Mouse (Mus musculus): Measurements from ENCODE around the gene Urb2. TPM values are rescaled to one million over a fixed set of nuclear protein-coding genes. Genes with fewer than 3 reads are reported as not detected.
"Not testable (repeated sequence)": the region's sequence is repeated elsewhere in the genome, so short reads cannot be mapped to it uniquely, and the experiment has no call there.

The Urb2 gene
- polyA plus RNA-seq, 1 experiment from 2014 or later: 3.8 TPM

- 70% methylated on average over 13 of the region's 13 CpGs for WGBS
- H3K9me3 ChIP-seq: no peaks in the 10 kb centered on the region
- no peak overlapping the region for H3K9ac ChIP-seq
- no peak overlapping the region for H3K27ac ChIP-seq
- no peaks in the 10 kb centered on the region for H3K27me3 ChIP-seq (replicated peaks)
- peaks cover 4% of the 10 kb centered on the region; the same call in 1 of the 2 replicates for H3K4me1 ChIP-seq (replicated peaks)
- ATAC-seq: no peak
- no peak overlapping the region for H3K4me2 ChIP-seq (replicated peaks)
- 0 out of 2 replicates have a peak, but pooled peaks cover 5% of the 10 kb centered on the region for H3K36me3 ChIP-seq
- no peak overlapping the region for H3K4me3 ChIP-seq (replicated peaks)
Observed at GRCm38 (mm10) chr8:123990277-123991049, 30.8 kb upstream of the Urb2 start.

DNA sequence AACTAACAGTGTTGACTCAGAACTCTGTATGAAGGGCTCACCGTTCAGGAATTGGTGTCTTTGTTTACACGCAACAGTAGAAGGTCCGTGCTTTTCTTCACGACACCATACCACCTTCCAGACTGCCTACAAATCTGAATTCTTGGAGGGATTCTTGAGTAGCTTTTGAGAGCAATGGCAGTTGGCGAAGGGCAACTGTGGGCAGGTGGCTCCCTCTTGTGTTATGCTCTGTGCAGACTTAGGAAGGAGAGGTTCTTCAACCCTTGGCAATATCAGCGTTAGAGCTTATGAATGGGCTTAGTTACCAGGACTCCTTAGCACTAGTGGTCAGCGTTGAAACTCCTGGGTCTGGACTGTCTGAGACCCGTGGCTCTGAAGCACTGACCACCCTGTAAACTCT is 28.7 kb upstream of the Urb2 start:
- H3K4me1 ChIP-seq (replicated peaks): peaks cover 4% of the 10 kb centered on the region; the same call in 1 of the 2 replicates
- no peaks in the 10 kb centered on the region for H3K27me3 ChIP-seq (replicated peaks)
- no peak overlapping the region for H3K4me3 ChIP-seq (replicated peaks)
- no peak overlapping the region for H3K4me2 ChIP-seq (replicated peaks)
- no peak overlapping the region for H3K9ac ChIP-seq
- H3K36me3 ChIP-seq: peaks cover 14% of the 10 kb centered on the region; the same call in 1 of the 2 replicates
- 82% methylated on average over 8 of the region's 8 CpGs for WGBS
- no peaks in the 10 kb centered on the region for H3K9me3 ChIP-seq
- ATAC-seq: no peak
- H3K27ac ChIP-seq: no peak overlapping the region

- H3K9me3 ChIP-seq: no peaks in the 10 kb centered on the region
- H3K9ac ChIP-seq: no peak overlapping the region
- peak overlapping the region; percentile 71 for H3K27ac ChIP-seq
- peaks cover 14% of the 10 kb centered on the region; the same call in 1 of the 2 replicates for H3K36me3 ChIP-seq
- no peak overlapping the region for H3K4me2 ChIP-seq (replicated peaks)
- H3K27me3 ChIP-seq (replicated peaks): no peaks in the 10 kb centered on the region
- 68% methylated on average over 5 of the region's 5 CpGs for WGBS
- peaks cover 4% of the 10 kb centered on the region; the same call in 1 of the 2 replicates for H3K4me1 ChIP-seq (replicated peaks)
- peak; percentile 59 for ATAC-seq
- no peak overlapping the region for H3K4me3 ChIP-seq (replicated peaks)
Observed at GRCm38 (mm10) chr8:123993597-123993996, 27.7 kb upstream of the Urb2 start.

DNA sequence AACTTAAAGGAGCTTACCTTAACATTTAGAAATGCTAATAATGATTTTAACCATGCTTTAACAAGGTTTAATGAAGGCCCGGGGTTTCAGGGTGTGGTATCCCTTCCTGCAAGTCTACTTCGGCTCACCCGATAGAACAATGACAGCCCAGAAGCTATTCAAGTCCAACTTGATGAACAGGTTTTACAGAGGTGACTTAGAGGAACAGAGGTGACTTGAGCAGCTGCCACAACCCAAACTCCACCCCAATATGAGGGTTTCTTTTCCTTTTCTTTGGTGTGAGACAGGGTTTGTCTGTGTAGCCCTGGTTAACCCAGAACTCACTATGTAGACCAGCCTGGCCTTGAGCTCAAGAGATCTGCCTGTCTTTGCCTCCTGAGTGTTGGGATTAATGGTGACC is 27.3 kb upstream of the Urb2 start:
- Histone ChIP-seq H3K27ac (peak overlapping the region; percentile 71), H3K4me3 (replicated peaks) (no peak overlapping the region), H3K9me3 (no peaks in the 10 kb centered on the region), H3K27me3 (replicated peaks) (no peaks in the 10 kb centered on the region), H3K36me3 (peaks cover 14% of the 10 kb centered on the region; the same call in 1 of the 2 replicates), H3K9ac (no peak overlapping the region), H3K4me2 (replicated peaks) (0 out of 2 replicates have a peak overlapping the region, but pooled peaks have one; percentile 22), H3K4me1 (replicated peaks) (peaks cover 3% of the 10 kb centered on the region; the same call in 1 of the 2 replicates)
- peak; percentile 91 for ATAC-seq
- 67% methylated on average over 3 of the region's 3 CpGs for WGBS

- H3K36me3 ChIP-seq: peaks cover 34% of the 10 kb centered on the region
- no peak for ATAC-seq
- no peaks in the 10 kb centered on the region for H3K27me3 ChIP-seq (replicated peaks)
- H3K9ac ChIP-seq: no peak overlapping the region
- no peak overlapping the region for H3K27ac ChIP-seq
- no peaks in the 10 kb centered on the region for H3K4me1 ChIP-seq (replicated peaks)
- no peaks in the 10 kb centered on the region for H3K9me3 ChIP-seq
- 79% methylated on average over 2 of the region's 2 CpGs for WGBS
- no peak overlapping the region for H3K4me2 ChIP-seq (replicated peaks)
- no peak overlapping the region for H3K4me3 ChIP-seq (replicated peaks)
Observed at GRCm38 (mm10) chr8:123999568-123999967, 21.7 kb upstream of the Urb2 start.

- Histone ChIP-seq H3K27ac (no peak overlapping the region), H3K9me3 (no peaks in the 10 kb centered on the region), H3K4me1 (replicated peaks) (no peaks in the 10 kb centered on the region), H3K4me3 (replicated peaks) (no peak overlapping the region), H3K9ac (no peak overlapping the region), H3K4me2 (replicated peaks) (no peak overlapping the region), H3K36me3 (peaks cover 34% of the 10 kb centered on the region), H3K27me3 (replicated peaks) (no peaks in the 10 kb centered on the region)
- ATAC-seq: no peak
- WGBS: 86% methylated on average over 10 of the region's 10 CpGs
Observed at GRCm38 (mm10) chr8:124002546-124003108, 18.7 kb upstream of the Urb2 start.

DNA sequence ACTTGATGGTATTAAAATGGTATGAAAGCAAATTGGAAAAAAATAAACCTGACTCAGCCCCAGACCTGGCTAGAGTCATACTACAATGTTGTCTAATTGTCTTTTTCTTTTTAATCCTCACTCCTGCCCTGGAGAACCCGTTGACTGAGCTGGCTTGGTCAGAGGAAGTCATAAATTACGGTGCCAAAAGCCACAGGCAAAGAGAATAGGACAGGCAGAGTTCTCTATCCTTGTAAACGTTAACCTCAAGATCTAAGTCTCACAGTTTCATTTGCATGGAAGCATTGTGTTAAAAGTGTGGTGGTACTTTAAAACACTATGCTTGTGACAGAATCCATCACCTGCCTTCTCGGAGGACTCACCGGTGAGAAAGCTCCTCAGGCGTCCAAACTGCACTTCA is 13.5 kb upstream of the Urb2 start:
- 62% methylated on average over 6 of the region's 6 CpGs for WGBS
- peaks cover 35% of the 10 kb centered on the region for H3K36me3 ChIP-seq

GRCm38 (mm10) chr8:124011580-124011979 is 9.7 kb upstream of the Urb2 start:
- no peak for ATAC-seq
- Histone ChIP-seq H3K4me3 (replicated peaks) (no peak overlapping the region), H3K4me1 (replicated peaks) (peaks cover 9% of the 10 kb centered on the region; the same call in 1 of the 2 replicates), H3K9ac (no peak overlapping the region), H3K36me3 (peaks cover 14% of the 10 kb centered on the region), H3K27me3 (replicated peaks) (no peaks in the 10 kb centered on the region), H3K9me3 (no peaks in the 10 kb centered on the region), H3K4me2 (replicated peaks) (no peak overlapping the region), H3K27ac (no peak overlapping the region)
- WGBS: 67% methylated on average over 3 of the region's 3 CpGs

More for the DNA sequence above, 13.5 kb upstream of the Urb2 start:
- no peak overlapping the region for H3K27ac ChIP-seq
- no peak overlapping the region for H3K4me2 ChIP-seq (replicated peaks)
- H3K9me3 ChIP-seq: no peaks in the 10 kb centered on the region
- no peaks in the 10 kb centered on the region for H3K4me1 ChIP-seq (replicated peaks)
- H3K27me3 ChIP-seq (replicated peaks): no peaks in the 10 kb centered on the region
- H3K9ac ChIP-seq: no peak overlapping the region
- ATAC-seq: no peak
- no peak overlapping the region for H3K4me3 ChIP-seq (replicated peaks)

GRCm38 (mm10) chr8:124011989-124012586 is 9.2 kb upstream of the Urb2 start:
- Histone ChIP-seq H3K4me3 (replicated peaks) (no peak overlapping the region), H3K4me1 (replicated peaks) (peaks cover 9% of the 10 kb centered on the region; the same call in 1 of the 2 replicates), H3K9me3 (no peaks in the 10 kb centered on the region), H3K4me2 (replicated peaks) (no peak overlapping the region), H3K27me3 (replicated peaks) (no peaks in the 10 kb centered on the region), H3K36me3 (peaks cover 14% of the 10 kb centered on the region), H3K27ac (no peak overlapping the region), H3K9ac (no peak overlapping the region)
- 95% methylated on average over 3 of the region's 3 CpGs for WGBS
- ATAC-seq: no peak

GRCm38 (mm10) chr8:124014299-124014698 is 7.0 kb upstream of the Urb2 start:
- not testable (repeated sequence) for H3K9ac ChIP-seq; ATAC-seq; H3K4me2 ChIP-seq (replicated peaks); H3K27me3 ChIP-seq (replicated peaks); H3K4me3 ChIP-seq (replicated peaks); H3K36me3 ChIP-seq; H3K9me3 ChIP-seq
- Histone ChIP-seq H3K27ac (peak overlapping the region; percentile 60; the same call in 1 of the 2 replicates), H3K4me1 (replicated peaks) (peaks cover 11% of the 10 kb centered on the region; the same call in 1 of the 2 replicates)
- 76% methylated on average over 7 of the region's 7 CpGs for WGBS

DNA sequence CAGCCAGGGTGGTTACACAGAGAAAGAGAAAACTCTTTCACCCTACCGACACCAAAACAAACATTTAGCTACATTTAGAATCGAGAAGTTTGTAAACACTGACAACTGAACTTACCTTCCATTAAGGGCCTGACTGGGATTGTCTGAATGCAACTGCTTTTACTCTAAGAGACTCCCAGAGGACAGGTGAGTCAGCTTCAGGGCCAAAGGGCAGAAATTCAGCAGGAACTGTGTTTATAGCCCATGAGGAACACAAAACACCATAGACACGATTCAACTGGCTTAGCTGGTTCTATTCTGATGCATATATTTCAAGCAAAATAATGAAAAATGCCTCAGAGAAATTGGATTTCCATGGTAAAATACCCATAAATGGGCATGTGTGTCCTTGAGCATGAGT is 6.6 kb upstream of the Urb2 start:
- H3K9me3 ChIP-seq: no peaks in the 10 kb centered on the region
- no peaks in the 10 kb centered on the region; the same call in 1 of the 2 replicates for H3K36me3 ChIP-seq
- ATAC-seq: peak; percentile 70
- H3K4me1 ChIP-seq (replicated peaks): peaks cover 15% of the 10 kb centered on the region
- H3K4me3 ChIP-seq (replicated peaks): no peak overlapping the region
- WGBS: 47% methylated on average over 3 of the region's 3 CpGs
- no peaks in the 10 kb centered on the region for H3K27me3 ChIP-seq (replicated peaks)
- peak overlapping the region; percentile 60; the same call in 1 of the 2 replicates for H3K27ac ChIP-seq
- no peak overlapping the region for H3K9ac ChIP-seq
- no peak overlapping the region for H3K4me2 ChIP-seq (replicated peaks)

- peak; percentile 42 for ATAC-seq
Observed at GRCm38 (mm10) chr8:124019782-124020181, 1.5 kb upstream of the Urb2 start.

More at GRCm38 (mm10) chr8:124019782-124020181, 1.5 kb upstream of the Urb2 start:
- Histone ChIP-seq H3K9ac (peak overlapping the region; percentile 77), H3K9me3 (no peaks in the 10 kb centered on the region), H3K27ac (peak overlapping the region; percentile 85; the same call in 1 of the 2 replicates), H3K4me2 (replicated peaks) (peak overlapping the region; percentile 73), H3K36me3 (peaks cover 4% of the 10 kb centered on the region; the same call in 1 of the 2 replicates), H3K27me3 (replicated peaks) (no peaks in the 10 kb centered on the region), H3K4me3 (replicated peaks) (peak overlapping the region; percentile 79), H3K4me1 (replicated peaks) (peaks cover 19% of the 10 kb centered on the region)
- 23% methylated on average over 13 of the region's 13 CpGs for WGBS

Measured in intestine, embryonic 15.5 days (tissue).